ENCODE assay signal across 19 mouse cellular contexts in genomic region chr7:132491902-132492301, GRCm38 (mm10).
"Had no signal": no experiment of that assay in that cellular context is flagged by ENCODE, and none has a peak within 500 bp of the region (broad histone marks: within the 10 kb centered on the region; RNA-seq: fewer than 3 reads in every experiment).

No protein-coding gene starts in this region.

- H3K27ac ChIP-seq: lung, embryonic 15.5 days; midbrain, embryonic 10.5 days; midbrain, embryonic 12.5 days; neural tube, embryonic 13.5 days; neural tube, embryonic 15.5 days; stomach, embryonic 15.5 days; stomach, postnatal 0 days had no signal

- H3K9ac ChIP-seq: lung, embryonic 15.5 days; midbrain, embryonic 12.5 days; neural tube, embryonic 13.5 days; neural tube, embryonic 15.5 days; stomach, embryonic 15.5 days had no signal

- H3K4me3 ChIP-seq: lung, embryonic 15.5 days; midbrain, embryonic 10.5 days; midbrain, embryonic 12.5 days; myocyte; neural tube, embryonic 13.5 days; neural tube, embryonic 15.5 days; stomach, embryonic 15.5 days had no signal

- ATAC-seq: lung, postnatal 0 days; midbrain, embryonic 16.5 days had no signal

- H3K4me1 ChIP-seq: midbrain, embryonic 12.5 days had no signal

- H3K9me3 ChIP-seq: lung, embryonic 15.5 days; midbrain, embryonic 10.5 days; midbrain, embryonic 12.5 days; neural tube, embryonic 13.5 days; neural tube, embryonic 15.5 days; stomach, embryonic 15.5 days had no signal

- DNase-seq: lung, adult 2 months; lung, postnatal 4 days; midbrain, embryonic 14.5 days; retina, postnatal 1 day; right cerebral cortex, adult 18-20 months; right cerebral cortex, postnatal 25 days; thymus, adult 2 months; thymus, postnatal 25 days; thymus, postnatal 4 days had no signal

- H3K27me3 ChIP-seq: lung, embryonic 15.5 days; midbrain, embryonic 12.5 days; neural tube, embryonic 13.5 days; neural tube, embryonic 15.5 days; stomach, embryonic 15.5 days had no signal

- H3K36me3 ChIP-seq: lung, embryonic 15.5 days; midbrain, embryonic 10.5 days; midbrain, embryonic 12.5 days; neural tube, embryonic 13.5 days; neural tube, embryonic 15.5 days; stomach, embryonic 15.5 days had no signal

- H3K4me2 ChIP-seq: lung, embryonic 15.5 days; midbrain, embryonic 12.5 days; neural tube, embryonic 13.5 days; neural tube, embryonic 15.5 days; stomach, embryonic 15.5 days had no signal
